Mouse (Mus musculus) midbrain, embryonic 11.5 days (tissue): ENCODE results near the gene Bbs9. TPM values are rescaled to one million over a fixed set of nuclear protein-coding genes. Genes with fewer than 3 reads are reported as not detected.
"Not testable (repeated sequence)": the region's sequence is repeated elsewhere in the genome, so short reads cannot be mapped to it uniquely, and the experiment has no call there.

Experiments used
- ATAC-seq: fragments of 200-750 bp; cut with Nextera tagmentation; 2 replicates; pipeline ENCODE4 v1.8.0; 2017; ENCODE audit warnings: moderate TSS enrichment, moderate library complexity; ENCODE audit not compliant: low FRiP score
- DNase-seq: peaks from one replicate; pipeline ENCODE4 v3.0.0; 2015; ENCODE audit warnings: low spot score; ENCODE audit errors: missing footprints
- H3K27ac ChIP-seq: fragments of 300-500 bp; sonication (generic); 2 replicates; pipeline ENCODE4 v1.5.1; 2014; ENCODE audit warnings: low read depth, low read length
- H3K27me3 ChIP-seq: fragments of 300-500 bp; sonication (generic); 2 replicates; pipeline ENCODE4 v1.6.1; 2014; ENCODE audit warnings: mild to moderate bottlenecking, low read length, moderate library complexity, mixed read lengths; ENCODE audit not compliant: control insufficient read depth, insufficient read depth
- H3K36me3 ChIP-seq: fragments of 300-500 bp; sonication (generic); 2 replicates; pipeline ENCODE4 v1.6.1; 2014; ENCODE audit warnings: mild to moderate bottlenecking, low read length, moderate library complexity, mixed read lengths; ENCODE audit not compliant: control insufficient read depth, insufficient read depth
- H3K4me1 ChIP-seq: fragments of 300-500 bp; sonication (generic); 2 replicates; pipeline ENCODE4 v1.6.1; 2014; ENCODE audit warnings: low read length; ENCODE audit not compliant: control insufficient read depth, insufficient read depth
- H3K4me2 ChIP-seq: fragments of 300-500 bp; sonication (generic); 2 replicates; pipeline ENCODE4 v1.6.1; 2014; ENCODE audit warnings: mild to moderate bottlenecking, moderate library complexity
- H3K4me3 ChIP-seq: fragments of 300-500 bp; sonication (generic); 2 replicates; pipeline ENCODE4 v1.5.1; 2014; ENCODE audit warnings: low read depth, low read length
- H3K9ac ChIP-seq: fragments of 300-500 bp; sonication (generic); 2 replicates; pipeline ENCODE4 v1.6.1; 2014; ENCODE audit warnings: low read length
- H3K9me3 ChIP-seq: fragments of 300-500 bp; sonication (generic); 2 replicates; pipeline ENCODE4 v1.6.1; 2016; ENCODE audit warnings: low read length; ENCODE audit not compliant: control insufficient read depth
- WGBS: fragments of 180-500 bp; shearing (Covaris S2); extraction: QIAGEN DNeasy Blood & Tissue Kit; methylation state at CpG from one replicate; pipeline ENCODE4 v1.1.7; 2014; 5-methylcytosine and 5-hydroxymethylcytosine counted together
- polyA plus RNA-seq: library from polyadenylated mRNA; unstranded; fragments of >200 nt; fragmentation: Nextera tagmentation; extraction: Ambion mirVana; gene quantifications from 2 replicates; pipeline ENCODE4 v1.2.1, GENCODE M21; 2014

Gene Bbs9
- polyA plus RNA-seq, 1 experiment from 2014 or later, result 17.4 TPM

DNA sequence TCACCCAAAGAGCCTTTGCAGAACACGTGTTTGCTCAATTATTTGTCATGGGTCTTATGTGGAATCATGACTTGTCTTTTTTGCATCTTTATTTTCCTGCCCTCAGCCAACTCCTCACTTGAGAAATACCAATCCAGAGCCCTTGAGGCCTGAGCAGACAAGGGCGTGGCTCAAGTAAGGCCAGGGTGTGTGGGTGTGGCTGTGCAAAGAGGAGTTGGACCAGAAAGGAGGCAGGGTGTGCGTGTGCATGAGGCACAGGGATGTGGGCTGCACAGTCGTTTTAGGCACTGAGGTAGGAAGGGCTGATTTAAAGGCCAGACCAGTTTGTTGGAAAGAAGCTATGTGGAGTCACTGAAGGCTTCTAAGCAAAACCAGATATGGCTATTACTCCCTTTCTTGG lies 373.7 kb downstream of the Bbs9 start:
- no peak overlapping the region for H3K27ac ChIP-seq

GRCm38 (mm10) chr9:22869147-22869546 lies 393.6 kb downstream of the Bbs9 start:
- H3K4me3 ChIP-seq, ATAC-seq, DNase-seq, H3K9me3 ChIP-seq, H3K4me1 ChIP-seq, H3K9ac ChIP-seq, H3K27ac ChIP-seq, H3K36me3 ChIP-seq, H3K4me2 ChIP-seq, H3K27me3 ChIP-seq: not testable (repeated sequence)
- 87% methylated on average over 6 of the region's 6 CpGs for WGBS

More for the DNA sequence above, 373.7 kb downstream of the Bbs9 start:
- Histone ChIP-seq H3K9me3 (no peaks in the 10 kb centered on the region), H3K4me1 (no peaks in the 10 kb centered on the region), H3K27me3 (no peaks in the 10 kb centered on the region), H3K4me3 (no peak overlapping the region), H3K36me3 (no peaks in the 10 kb centered on the region), H3K4me2 (no peak overlapping the region), H3K9ac (no peak overlapping the region)
- ATAC-seq, result no peak
- 78% methylated on average over 4 of the region's 4 CpGs for WGBS
- no peak for DNase-seq

DNA sequence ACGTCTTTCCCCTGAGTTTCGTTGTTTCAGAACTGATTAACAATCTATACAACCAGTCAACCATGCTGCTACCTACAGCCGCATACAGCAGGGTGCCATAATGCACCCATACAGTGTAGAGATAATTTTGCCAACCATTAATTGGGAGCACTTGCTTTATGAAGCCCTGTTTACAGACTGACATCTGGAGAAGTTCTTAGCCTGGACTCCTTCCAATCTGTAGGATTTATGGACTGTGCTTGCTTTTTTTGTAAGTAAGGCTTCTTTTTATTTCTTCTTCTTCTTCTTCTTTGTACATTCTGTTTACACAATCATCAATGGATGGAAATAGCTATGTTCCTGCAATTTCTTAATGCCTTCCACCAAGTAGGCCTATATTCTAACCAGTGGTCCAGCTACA lies 395.1 kb downstream of the Bbs9 start:
- Histone ChIP-seq H3K4me3 (no peak overlapping the region), H3K9me3 (no peaks in the 10 kb centered on the region), H3K4me2 (no peak overlapping the region), H3K4me1 (no peaks in the 10 kb centered on the region), H3K27ac (no peak overlapping the region), H3K36me3 (no peaks in the 10 kb centered on the region), H3K27me3 (no peaks in the 10 kb centered on the region), H3K9ac (no peak overlapping the region)
- no peak for ATAC-seq
- 92% methylated on average over 3 of the region's 3 CpGs for WGBS
- no peak for DNase-seq

DNA sequence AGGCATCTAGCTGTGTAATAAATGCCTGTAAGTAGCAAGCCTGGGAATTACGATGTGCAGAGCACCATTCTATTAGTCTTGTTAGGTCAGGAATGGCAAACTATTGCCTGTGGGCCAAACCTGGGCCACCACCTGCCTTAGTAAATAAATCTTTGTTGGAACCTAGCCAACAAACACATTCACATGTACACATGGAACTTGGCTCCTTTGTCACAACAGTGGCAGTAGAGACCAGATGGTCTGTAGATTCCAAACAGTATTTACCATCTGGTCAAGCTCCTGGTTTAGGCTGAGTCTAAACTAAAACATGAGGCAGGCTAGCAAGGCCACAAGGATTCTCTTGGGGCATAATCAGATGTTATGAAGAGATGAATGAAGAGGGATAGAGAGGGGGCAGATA lies 399.7 kb downstream of the Bbs9 start:
- H3K4me2 ChIP-seq, result no peak overlapping the region
- ATAC-seq, result no peak
- no peaks in the 10 kb centered on the region for H3K4me1 ChIP-seq
- no peaks in the 10 kb centered on the region for H3K27me3 ChIP-seq
- no peak overlapping the region for H3K4me3 ChIP-seq
- DNase-seq, result no peak
- H3K27ac ChIP-seq, result no peak overlapping the region
- H3K9ac ChIP-seq, result no peak overlapping the region
- H3K36me3 ChIP-seq, result no peaks in the 10 kb centered on the region
- H3K9me3 ChIP-seq, result no peaks in the 10 kb centered on the region
- 95% methylated on average over 1 of the region's 1 CpGs for WGBS

GRCm38 (mm10) chr9:22879266-22879665 lies 403.8 kb downstream of the Bbs9 start:
- Histone ChIP-seq H3K4me1 (no peaks in the 10 kb centered on the region), H3K27me3 (no peaks in the 10 kb centered on the region), H3K36me3 (no peaks in the 10 kb centered on the region), H3K4me2 (no peak overlapping the region), H3K27ac (no peak overlapping the region), H3K9me3 (no peaks in the 10 kb centered on the region), H3K9ac (no peak overlapping the region), H3K4me3 (no peak overlapping the region)
- DNase-seq (no peak), ATAC-seq (no peak)
- 93% methylated on average over 3 of the region's 3 CpGs for WGBS

DNA sequence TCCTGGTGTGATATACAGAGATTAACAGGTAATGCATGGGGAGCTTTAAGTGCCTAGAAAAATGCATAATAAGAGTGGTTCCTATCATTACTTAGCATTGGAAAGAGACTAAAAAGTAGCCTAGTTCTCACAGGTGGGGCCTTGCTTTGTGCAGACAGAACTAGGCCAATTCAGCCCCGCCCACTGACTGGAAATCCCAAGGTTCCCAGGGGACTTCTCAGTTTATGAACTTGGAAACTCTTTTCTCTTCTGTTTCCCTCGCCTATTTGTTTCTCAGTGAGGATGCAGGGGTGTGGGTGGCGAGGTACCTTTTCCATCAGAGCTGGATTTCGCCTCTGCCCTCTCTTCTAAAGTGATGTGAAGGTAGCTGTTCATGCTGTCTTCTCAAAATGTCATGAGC lies 410.8 kb downstream of the Bbs9 start:
- Histone ChIP-seq H3K36me3 (no peaks in the 10 kb centered on the region), H3K4me1 (no peaks in the 10 kb centered on the region), H3K4me3 (no peak overlapping the region), H3K9ac (no peak overlapping the region), H3K4me2 (no peak overlapping the region), H3K9me3 (no peaks in the 10 kb centered on the region), H3K27ac (no peak overlapping the region), H3K27me3 (no peaks in the 10 kb centered on the region)
- no peak for ATAC-seq
- WGBS, result 76% methylated on average over 4 of the region's 4 CpGs
- DNase-seq, result no peak

GRCm38 (mm10) chr9:22905434-22905833 lies 429.9 kb downstream of the Bbs9 start:
- Histone ChIP-seq H3K27me3 (no peaks in the 10 kb centered on the region), H3K4me3 (no peak overlapping the region), H3K4me2 (no peak overlapping the region), H3K9me3 (no peaks in the 10 kb centered on the region), H3K9ac (no peak overlapping the region), H3K36me3 (no peaks in the 10 kb centered on the region), H3K4me1 (no peaks in the 10 kb centered on the region), H3K27ac (no peak overlapping the region)
- ATAC-seq (no peak), DNase-seq (no peak)
- 82% methylated on average over 3 of the region's 3 CpGs for whole genome bisulfite sequencing

GRCm38 (mm10) chr9:22916808-22917207 lies 441.3 kb downstream of the Bbs9 start:
- H3K27ac ChIP-seq, result no peak overlapping the region
- DNase-seq (no peak), ATAC-seq (no peak)
- no peaks in the 10 kb centered on the region for H3K36me3 ChIP-seq
- no peak overlapping the region for H3K4me3 ChIP-seq
- H3K27me3 ChIP-seq, result no peaks in the 10 kb centered on the region
- H3K4me2 ChIP-seq, result no peak overlapping the region
- no peaks in the 10 kb centered on the region for H3K9me3 ChIP-seq
- H3K4me1 ChIP-seq, result no peaks in the 10 kb centered on the region
- no peak overlapping the region for H3K9ac ChIP-seq

DNA sequence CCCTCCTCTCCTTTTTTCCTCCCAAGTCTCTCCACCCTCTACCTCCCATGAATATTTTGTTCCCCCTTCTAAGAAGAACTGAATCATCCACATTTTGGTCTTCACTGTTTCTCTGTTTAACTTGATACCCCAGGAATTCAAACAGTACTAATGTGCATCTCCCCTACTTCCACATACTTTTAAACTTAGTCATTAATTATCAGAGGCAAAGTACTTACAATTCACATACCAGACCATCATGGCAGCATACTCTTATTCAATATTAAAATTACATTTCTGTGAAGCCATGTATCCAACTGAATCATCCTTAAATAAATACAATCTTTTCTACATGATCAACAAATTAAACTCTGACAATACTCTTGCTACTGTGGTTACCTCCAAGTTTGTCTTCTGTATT lies 460.1 kb downstream of the Bbs9 start:
- Histone ChIP-seq H3K36me3 (no peaks in the 10 kb centered on the region), H3K9ac (no peak overlapping the region)
- ATAC-seq, result no peak

More for the DNA sequence above, 460.1 kb downstream of the Bbs9 start:
- Histone ChIP-seq H3K27ac (no peak overlapping the region), H3K4me1 (no peaks in the 10 kb centered on the region), H3K4me3 (no peak overlapping the region), H3K27me3 (no peaks in the 10 kb centered on the region), H3K9me3 (no peaks in the 10 kb centered on the region), H3K4me2 (no peak overlapping the region)
- DNase-seq, result no peak
